Mouse (Mus musculus): ENCODE results near the gene B4gat1.

DNA sequence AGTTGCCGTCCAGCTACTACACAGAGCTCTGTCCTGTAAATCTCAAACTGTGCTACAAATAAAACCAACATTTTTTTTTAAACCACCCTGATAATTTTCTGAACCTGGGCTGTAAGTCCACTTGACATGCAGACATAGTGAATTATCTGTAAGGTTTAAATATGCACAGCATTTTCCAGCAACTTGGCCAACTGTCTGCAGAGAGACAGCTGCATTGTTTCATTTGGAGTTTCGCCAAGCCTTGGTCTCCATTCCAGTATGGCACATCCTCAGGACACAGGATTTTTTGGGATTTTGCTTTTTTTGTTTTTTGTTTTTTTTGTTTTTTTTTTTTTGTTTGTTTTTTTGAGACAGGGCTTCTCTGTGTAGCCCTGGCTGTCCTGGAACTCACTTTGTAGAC is 17.2 kb upstream of the B4gat1 start:
- TF ChIP-seq CTCF (IDR thresholded peaks at IDR 0.05; ENCODE audit: extremely low read depth, insufficient read depth, insufficient read length, insufficient replicate concordance) (no peak), POLR2A (IDR thresholded peaks at IDR 0.05; ENCODE audit: low read depth, low read length) (no peak)
